Mouse (Mus musculus): ENCODE results near the gene Inha.

DNA sequence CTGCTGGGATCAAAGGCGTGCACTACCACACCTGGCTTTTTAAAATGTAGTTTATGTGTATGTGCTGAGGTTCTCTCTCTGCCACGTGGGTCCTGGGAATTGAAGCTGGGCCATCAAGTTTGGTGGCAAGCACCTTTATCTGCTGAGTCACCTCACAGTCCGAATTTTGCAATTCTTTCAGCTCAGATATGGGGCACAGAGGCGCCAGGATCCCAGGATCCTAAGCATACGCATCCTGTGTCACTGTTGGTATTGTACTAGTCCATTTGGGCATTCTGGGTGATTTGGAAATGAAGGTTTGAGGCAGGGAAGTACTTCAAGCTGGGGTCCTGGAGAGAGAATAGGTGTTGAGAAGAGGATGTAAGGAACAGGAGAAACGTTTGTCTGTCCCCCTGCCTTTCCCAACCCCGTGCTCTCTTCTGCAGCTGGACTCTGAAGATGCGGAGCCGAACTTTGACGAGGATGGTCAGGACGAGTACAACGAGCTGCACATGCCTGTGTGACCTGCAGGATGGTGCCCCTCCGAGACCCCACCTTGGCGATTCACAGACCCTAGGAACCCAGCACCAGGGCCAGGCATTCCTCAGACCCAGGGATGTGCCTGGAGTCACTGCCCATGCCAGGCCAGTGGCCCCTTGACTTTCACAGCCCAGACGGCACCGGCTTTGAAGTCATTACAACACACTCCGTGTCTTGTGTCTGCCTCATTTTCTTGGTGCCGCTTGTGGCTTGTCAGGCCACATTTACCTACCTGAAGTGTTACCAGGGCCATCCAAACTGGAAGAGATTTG is 51.7 kb downstream of the Inha start:
- no peak for TF ChIP-seq CTCF (IDR thresholded peaks at IDR 0.05 in 2 of 3, conservative IDR thresholded peaks at IDR 0.05 in 1 of 3; ENCODE audit: control insufficient read depth in 1 of 3, insufficient read depth in 1 of 3, low read depth in 2 of 3, low read length in 3 of 3, poor library complexity in 1 of 3, severe bottlenecking in 1 of 3)
- no peak for TF ChIP-seq POLR2A (IDR thresholded peaks at IDR 0.05; ENCODE audit: control insufficient read depth in 1 of 2, insufficient read depth in 1 of 2, low read depth in 1 of 2, low read length in 2 of 2, poor library complexity in 1 of 2)
